Mouse (Mus musculus) heart, postnatal 4 days (tissue): ENCODE data around the gene Zfp300. TPM values are rescaled to one million over a fixed set of nuclear protein-coding genes. Genes with fewer than 3 reads are reported as not detected.

Experiments
- DNase-seq: peaks from one replicate; pipeline ENCODE4 v3.0.0; 2021
- total RNA-seq, 2 experiments: library from RNA; stranded (reverse); gene quantifications; 2 replicates each; pipeline ENCODE4 v1.2.3; 2021

Gene Zfp300
- under 1 TPM; 0.59 to 0.91 TPM for total RNA-seq

GRCm38 (mm10) chrX:21088983-21089866, at the start of gene Zfp300:
Gene Zfp300, minus strand, starts transcription at chrX:21089527.
- peak; percentile 67 for DNase-seq

GRCm38 (mm10) chrX:21115520-21115919, 26.2 kb upstream of the Zfp300 start, which contains the start of gene Ssxa1:
Gene Ssxa1, plus strand, starts transcription at chrX:21115820.
- DNase-seq: no peak

DNA sequence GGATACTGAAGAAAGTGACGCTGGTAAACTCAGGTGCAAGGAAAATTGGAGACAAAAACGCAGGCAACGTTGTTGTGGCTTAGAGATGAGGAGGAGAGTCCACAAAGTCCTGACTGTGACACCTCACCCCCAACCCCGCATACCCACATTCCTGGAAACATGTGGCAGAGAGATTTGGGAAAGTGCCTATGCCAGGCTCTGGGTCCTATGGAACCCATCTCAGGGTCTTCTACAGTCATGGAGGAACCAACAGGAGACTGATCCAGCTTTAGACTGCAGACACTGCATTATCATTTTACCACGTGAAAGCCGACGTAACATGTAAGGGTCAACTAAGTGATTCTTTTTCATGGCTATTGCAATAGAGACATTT, 526 bp upstream of the Zfp300 start:
- DNase-seq: peak; percentile 5

DNA sequence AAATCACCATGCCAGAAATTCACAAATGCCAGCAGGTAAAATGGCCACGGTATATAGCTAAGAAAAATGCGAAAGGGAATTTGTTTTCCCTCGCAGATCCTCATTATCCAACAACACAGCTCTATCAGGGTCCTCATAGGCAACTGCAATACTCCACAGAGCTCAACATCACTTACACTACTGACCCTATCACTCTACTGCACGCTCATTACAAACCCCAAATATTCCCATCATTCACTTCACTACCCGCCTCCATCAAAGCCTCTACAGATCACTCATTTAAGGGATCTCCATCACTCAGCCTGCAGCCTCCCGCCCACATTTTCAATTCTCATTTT, 713 bp downstream of the Zfp300 start:
- no peak for DNase-seq

GRCm38 (mm10) chrX:21068106-21068505, 21.2 kb downstream of the Zfp300 start, which contains the start of gene Spaca5:
Gene Spaca5, plus strand, starts transcription at chrX:21068406.
- DNase-seq: no peak

DNA sequence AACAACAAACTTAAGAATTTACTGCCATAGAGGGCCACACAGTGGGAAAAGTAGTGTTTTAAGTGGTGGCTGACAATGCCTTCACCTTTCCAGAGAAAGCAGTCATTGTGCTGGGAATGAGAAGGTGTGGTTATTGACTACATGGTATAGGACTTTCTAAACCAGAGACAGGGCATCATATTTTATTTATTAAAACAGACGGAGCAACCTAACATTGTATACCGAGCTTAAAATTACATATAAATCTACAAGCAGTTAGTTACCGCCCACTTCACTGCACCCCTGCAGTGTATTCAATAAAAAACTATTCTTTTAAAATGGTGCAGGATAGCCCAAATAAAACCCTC, 26.8 kb downstream of the Zfp300 start:
- no peak for DNase-seq

DNA sequence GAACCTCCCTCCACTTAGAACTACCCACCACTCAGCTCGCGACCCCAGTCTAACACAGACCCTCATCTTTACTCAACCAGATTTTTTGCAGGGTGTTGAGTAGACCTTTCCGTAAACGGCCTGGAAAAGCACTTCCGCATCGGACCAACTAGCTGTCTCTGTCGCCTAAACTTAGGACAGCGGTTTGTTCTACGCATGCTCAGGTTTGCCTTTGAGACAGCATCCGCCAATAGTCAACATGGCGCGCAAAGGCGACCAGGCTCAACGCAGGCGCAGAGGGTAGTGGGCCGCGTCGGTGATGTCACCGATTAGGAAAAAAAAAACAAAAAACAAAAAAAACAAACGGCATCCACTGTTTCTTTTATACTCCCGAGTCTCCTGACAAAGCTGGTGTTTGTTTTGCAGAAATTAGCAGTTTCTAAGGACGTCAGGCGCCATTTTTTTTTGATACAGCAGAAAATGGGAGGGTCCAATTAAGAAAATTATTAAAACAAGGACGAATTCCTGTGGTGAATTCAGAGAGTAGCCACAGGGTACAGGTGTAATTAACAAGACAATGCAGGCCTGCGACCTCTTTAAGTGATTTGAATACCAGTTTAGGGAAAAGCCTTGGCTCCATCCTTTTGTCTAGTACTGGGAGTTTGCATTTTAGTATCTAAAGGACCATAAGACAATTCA, 27.3 kb downstream of the Zfp300 start, which contains the start of gene Zfp182:
Zfp182 (minus strand) TSS at position 451 of the 678 bp plus-strand sequence.
- peak; percentile 84 for DNase-seq

DNA sequence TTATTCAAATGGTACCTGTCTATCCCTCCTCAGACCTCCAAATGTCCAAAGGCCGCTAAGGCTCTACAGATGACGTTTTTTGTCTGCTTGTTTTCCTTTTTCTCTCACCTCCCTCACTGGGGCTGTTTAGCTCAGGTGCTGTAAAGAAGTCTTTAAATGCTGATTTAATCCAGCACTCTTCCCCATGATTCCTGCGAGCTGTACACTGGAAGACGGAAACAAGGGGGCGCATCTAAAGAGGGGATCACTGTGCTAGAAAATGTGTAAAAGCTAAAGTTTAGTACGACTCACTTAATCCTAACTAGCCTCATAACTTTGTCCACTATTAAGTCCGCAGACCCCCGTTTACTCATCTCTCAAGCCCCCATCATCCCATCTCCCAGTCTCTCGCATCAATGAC, 27.9 kb downstream of the Zfp300 start:
- no peak for DNase-seq

Other genes with a start within 250 kb of the Zfp300 start
- gene Timp1, start 219.4 kb downstream of the Zfp300 start, total RNA-seq: 10 to 100 TPM; 19.8 to 21.1 TPM
- under 1 TPM; 0.29 to 0.41 TPM for gene Syn1, start 168.5 kb downstream of the Zfp300 start, total RNA-seq
- 1 to 10 TPM; 3.4 to 4.5 TPM for gene Cfp, start 158.0 kb downstream of the Zfp300 start, total RNA-seq
- gene Elk1, start 138.9 kb downstream of the Zfp300 start, total RNA-seq: 10 to 100 TPM; 13.5 to 14.4 TPM
- gene Uxt, start 127.5 kb downstream of the Zfp300 start, total RNA-seq: 10 to 100 TPM; 37.0 to 41.9 TPM
- gene Zfp182, start 27.2 kb downstream of the Zfp300 start, total RNA-seq: 1 to 10 TPM; 4.1 to 4.5 TPM
- gene Spaca5, start 21.1 kb downstream of the Zfp300 start, total RNA-seq: not detected
- gene Ssxa1, start 26.3 kb upstream of the Zfp300 start, total RNA-seq: not detected
- not detected for gene Gm21876, start 86.1 kb upstream of the Zfp300 start, total RNA-seq